Mouse (Mus musculus) adrenal gland, postnatal 25 days (tissue): ENCODE results near the gene Cldn10. TPM values are rescaled to one million over a fixed set of nuclear protein-coding genes. Genes with fewer than 3 reads are reported as not detected.
"Not testable (repeated sequence)": the region's sequence is repeated elsewhere in the genome, so short reads cannot be mapped to it uniquely, and the experiment has no call there.

Experiments used
- DNase-seq: peaks from one replicate; pipeline ENCODE4 v3.0.0; 2021; ENCODE audit warnings: mixed read lengths
- total RNA-seq: library from RNA; stranded (reverse); gene quantifications from 2 replicates; pipeline ENCODE4 v1.2.3, GENCODE M21; 2021

Gene Cldn10
- total RNA-seq, 1 experiment from 2014 or later = 0.15 TPM

DNA sequence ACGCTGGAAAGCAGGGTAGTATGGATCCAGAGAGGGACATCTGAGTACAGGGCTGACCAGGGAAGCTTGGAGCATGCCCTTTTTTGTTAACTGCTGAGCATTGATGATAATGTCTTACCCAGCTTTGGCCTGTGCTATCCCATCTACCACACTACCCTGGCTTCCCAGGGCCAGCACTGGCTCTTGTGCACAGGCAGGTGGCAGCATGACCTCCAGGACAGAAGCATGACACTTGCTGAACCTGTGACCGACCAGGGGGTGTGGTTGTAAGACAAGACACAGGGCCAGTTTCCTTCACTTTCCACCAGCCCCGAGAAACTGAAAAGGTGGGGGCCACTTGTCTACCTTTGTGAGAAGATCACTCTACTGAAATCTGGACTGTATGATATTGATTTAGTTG is 5.5 kb upstream of the Cldn10 start:
- no peak for DNase-seq

DNA sequence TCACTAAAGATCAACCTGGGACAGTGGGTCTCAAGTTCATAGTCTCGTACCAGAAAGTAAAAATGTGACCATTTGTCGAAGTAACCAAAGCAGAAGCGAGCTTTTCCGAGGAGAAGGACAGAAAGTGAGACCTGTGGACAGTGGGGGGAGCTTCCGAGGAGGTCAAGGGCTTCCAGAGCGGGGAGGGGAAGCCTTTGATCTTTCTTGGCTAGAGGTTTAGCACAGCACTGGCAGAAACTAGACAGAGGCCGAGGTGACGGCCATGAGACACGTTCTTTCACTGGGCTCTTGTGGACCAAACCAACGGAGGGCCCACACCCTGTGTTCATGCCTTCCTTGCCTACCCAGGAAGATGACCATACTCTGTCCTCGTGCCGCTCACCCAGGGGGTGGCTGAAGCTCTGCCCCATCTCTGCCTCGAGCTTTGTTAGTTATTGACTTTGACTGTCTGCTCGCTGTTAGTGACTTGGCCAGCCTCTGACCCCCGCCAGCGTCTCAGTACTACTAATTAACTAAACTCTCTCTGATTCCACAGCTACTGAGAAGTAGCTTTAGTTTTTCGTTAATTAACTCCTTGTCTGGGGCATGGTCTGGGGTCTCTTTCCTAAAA is 4.3 kb upstream of the Cldn10 start:
- peak; percentile 6 for DNase-seq

- DNase-seq = no peak
These were observed 2.5 kb downstream of the Cldn10 start for GRCm38 (mm10) chr14:118790217-118790616.

- no peak for DNase-seq
These were observed 5.2 kb downstream of the Cldn10 start for GRCm38 (mm10) chr14:118792957-118793356.

- no peak for DNase-seq
These were observed 5.7 kb downstream of the Cldn10 start for GRCm38 (mm10) chr14:118793416-118793815.

DNA sequence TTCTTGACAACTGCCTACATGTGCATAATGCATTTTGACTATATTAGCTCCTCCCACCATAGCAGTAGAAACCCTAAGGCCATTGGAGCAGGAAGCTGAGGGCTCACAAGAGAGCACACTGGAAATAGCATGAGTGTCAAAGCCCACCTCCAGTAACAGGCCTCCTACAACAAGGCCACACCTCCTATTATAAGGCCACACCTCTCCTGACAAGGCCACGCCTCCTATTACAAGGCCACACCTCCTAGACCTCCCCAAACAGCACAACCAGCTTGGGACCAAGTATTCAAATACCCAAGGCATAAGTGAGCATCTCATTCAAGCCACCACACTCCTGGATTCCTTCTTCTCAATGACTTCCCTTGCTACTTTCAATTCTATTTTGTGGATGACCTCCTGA is 6.5 kb downstream of the Cldn10 start:
- DNase-seq = no peak

- DNase-seq = no peak
These were observed 7.2 kb downstream of the Cldn10 start for GRCm38 (mm10) chr14:118794893-118795292.

GRCm38 (mm10) chr14:118795915-118796693 is 8.4 kb downstream of the Cldn10 start:
- DNase-seq = no peak

DNA sequence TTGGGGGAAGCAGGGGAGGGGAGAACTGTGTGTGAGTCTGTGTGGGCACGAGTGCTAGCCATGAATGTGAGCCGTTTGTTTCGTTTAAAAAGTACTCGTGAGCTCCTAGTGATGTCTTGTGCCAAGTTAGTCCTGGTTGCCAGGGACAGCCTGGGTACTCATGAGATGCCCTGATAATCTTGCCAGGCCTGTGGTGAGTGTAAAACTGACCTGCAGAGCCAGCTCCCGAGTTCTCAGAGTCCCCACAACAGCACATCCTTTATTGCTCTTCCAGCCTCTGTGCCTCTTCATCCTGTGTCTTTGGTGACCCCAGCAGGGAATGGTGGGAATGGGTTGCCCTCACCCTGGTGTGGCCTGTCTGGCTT is 9.0 kb downstream of the Cldn10 start:
- no peak for DNase-seq

DNA sequence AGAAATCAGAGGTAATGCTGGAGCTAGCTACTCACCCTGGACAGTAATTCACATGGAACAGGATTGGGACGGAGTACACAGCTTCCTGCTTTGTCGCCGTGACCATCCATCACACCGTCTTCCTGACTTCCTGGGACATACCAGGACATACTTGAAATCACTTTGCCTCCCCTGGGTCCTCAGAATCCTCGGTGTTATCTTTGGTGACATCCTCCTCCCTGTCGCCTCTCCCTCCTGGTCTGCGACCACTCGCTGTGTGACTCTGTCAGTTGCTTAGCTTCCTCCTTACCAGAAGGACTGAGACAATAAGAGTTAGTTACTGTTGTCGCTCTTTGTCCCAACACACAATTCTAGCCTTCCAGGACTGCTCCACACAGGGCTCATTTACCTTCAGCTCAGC is 9.6 kb downstream of the Cldn10 start:
- no peak for DNase-seq

GRCm38 (mm10) chr14:118799918-118800317 is 12.2 kb downstream of the Cldn10 start:
- DNase-seq = no peak

DNA sequence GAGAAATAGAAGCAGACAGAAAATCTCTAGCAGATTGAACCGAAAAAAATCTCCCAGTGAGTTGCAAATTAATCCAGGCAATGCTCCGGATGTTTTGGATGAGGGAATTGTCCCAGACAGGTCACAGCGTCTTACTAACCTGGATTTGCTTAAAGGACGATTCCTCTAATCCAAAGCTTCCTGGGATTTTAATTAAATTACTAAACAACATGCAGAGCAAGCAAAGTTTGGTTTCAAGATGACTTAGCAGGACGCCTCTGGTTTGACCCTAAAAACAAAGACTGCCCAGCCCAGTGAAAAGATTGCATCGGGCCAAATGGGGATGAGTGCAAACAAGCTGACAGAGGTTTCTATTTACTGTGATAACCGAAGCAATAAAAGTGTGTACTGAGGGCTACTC is 16.2 kb downstream of the Cldn10 start:
- DNase-seq = no peak

DNA sequence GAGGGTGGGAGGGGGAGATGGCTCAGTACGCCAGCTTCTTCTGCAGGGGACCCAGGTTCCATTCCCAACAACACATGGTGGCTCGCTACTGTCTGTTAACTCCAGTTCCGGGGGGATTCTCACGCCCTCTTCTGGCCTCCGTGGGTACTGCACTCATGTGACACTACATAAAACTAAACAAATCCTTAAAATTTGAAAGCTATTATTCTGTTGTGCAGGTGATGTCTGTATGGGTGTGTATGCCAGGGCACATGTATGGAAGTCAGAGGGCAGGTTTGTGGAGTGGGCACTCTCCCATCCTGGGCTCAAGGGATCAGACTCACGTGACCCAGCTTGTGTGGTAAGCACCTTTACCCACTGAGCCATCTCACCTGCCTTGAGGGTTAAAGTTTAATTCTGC is 16.6 kb downstream of the Cldn10 start:
- no peak for DNase-seq

GRCm38 (mm10) chr14:118807653-118808052 is 19.9 kb downstream of the Cldn10 start:
- DNase-seq = no peak

- DNase-seq = not testable (repeated sequence)
These were observed 20.5 kb downstream of the Cldn10 start for GRCm38 (mm10) chr14:118808183-118808582.

DNA sequence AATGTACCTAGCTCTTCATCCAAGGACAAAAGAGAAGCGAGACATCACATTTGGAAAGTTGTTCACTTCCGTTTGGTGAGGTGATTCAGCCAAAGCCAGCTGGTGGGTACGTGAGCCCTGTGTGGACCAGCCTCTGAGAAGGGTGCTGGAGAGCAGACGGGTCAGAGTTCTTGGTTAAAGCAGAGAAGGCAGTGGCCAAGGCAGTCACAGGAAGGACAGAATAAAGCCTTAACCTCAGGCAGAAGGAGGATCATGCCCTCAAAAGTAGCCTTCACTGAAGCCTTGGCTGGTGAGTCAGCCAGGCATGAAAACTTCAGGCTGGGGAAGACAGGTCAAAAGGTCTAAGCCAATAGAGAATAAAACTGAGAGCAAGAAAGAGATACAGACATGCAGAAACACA is 22.0 kb downstream of the Cldn10 start:
- DNase-seq = no peak

GRCm38 (mm10) chr14:118811256-118811655 is 23.5 kb downstream of the Cldn10 start:
- not testable (repeated sequence) for DNase-seq

GRCm38 (mm10) chr14:118813111-118813510 is 25.4 kb downstream of the Cldn10 start:
- DNase-seq = no peak

DNA sequence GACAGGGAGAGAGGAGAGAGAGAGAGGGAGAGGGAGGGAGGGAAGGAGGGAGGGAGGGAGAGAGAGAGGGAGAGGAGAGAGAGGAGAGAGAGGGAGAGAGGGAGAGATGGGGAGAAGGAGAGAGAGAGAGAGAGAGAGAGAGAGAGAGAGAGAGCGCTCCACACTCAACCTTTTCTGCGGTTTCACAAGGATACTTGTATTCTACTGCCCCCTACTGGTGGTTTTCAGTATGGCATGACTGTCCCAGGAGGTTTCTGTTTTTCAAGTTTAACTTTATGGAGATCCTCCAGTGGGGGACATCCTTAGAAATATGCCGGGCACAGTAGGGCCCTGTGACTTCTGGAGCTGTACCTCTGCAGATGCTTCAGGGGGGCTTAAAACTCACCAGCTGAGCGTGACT is 28.8 kb downstream of the Cldn10 start:
- DNase-seq = no peak

- DNase-seq = peak; percentile 24
These were observed 32.4 kb downstream of the Cldn10 start for GRCm38 (mm10) chr14:118820111-118820510.

GRCm38 (mm10) chr14:118822816-118823215 is 35.1 kb downstream of the Cldn10 start:
- no peak for DNase-seq

DNA sequence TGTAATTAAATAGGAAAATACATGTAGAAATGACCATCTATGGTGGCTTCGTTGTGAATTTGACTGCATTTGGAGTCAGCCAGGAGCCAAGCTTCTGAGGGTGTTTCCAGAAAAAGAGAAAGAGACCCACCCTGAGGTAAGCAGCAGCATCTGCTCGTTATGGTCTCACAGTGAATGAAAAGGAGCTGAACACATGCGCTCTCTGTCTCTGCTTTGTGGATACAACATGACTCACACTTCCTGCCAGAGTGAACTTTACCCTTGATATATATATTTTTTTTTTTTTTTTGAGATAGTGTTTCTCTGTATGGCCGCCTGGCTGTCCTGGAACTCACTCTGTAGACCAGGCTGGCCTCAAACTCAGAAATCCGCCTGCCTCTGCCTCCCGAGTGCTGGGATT is 35.6 kb downstream of the Cldn10 start:
- DNase-seq = no peak

DNA sequence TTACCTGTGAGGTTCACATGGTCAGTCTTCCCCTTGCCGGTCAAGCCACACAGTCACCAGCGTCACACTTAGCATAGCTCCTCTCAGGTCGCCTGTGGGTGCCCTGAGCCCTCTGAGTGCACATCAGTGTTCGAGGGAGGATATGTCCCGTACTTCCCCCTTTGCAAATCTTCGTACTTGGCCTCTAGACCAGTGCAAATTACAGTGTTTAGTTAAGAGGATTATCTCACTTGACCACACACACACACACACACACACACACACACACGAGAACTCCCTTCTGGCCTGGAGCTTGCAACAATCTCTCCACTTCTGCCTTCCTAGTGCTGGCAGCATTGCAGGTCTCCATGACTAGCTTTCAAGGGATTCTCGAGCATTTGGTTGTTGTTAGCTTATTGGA is 38.6 kb downstream of the Cldn10 start:
- DNase-seq = no peak

- no peak for DNase-seq
These were observed 39.7 kb downstream of the Cldn10 start for GRCm38 (mm10) chr14:118827283-118827904.
